Mouse (Mus musculus) hindbrain, embryonic 12.5 days (tissue): ENCODE results near the gene Xrn2. TPM values are rescaled to one million over a fixed set of nuclear protein-coding genes. Genes with fewer than 3 reads are reported as not detected.

Experiments used
- polyA plus RNA-seq: library from polyadenylated mRNA; unstranded; fragments of >200 nt; fragmentation: Nextera tagmentation; extraction: Ambion mirVana; gene quantifications from 2 replicates; pipeline ENCODE4 v1.2.1, GENCODE M21; 2016

The Xrn2 gene
- polyA plus RNA-seq, 1 experiment from 2014 or later, result 88.3 TPM

Other genes with a start within 250 kb of the Xrn2 start
- gene Kiz, start 157.1 kb upstream of the Xrn2 start, polyA plus RNA-seq, result 27.6 and 33.2 TPM in 2 replicates
- gene Nkx2-4, start 72.4 kb downstream of the Xrn2 start, polyA plus RNA-seq, result 0.26 TPM in 1 of 2 replicates, not detected in the other
- gene Nkx2-2, start 181.2 kb downstream of the Xrn2 start, polyA plus RNA-seq, result 2.9 and 3.6 TPM in 2 replicates